Mouse (Mus musculus) C2C12 (cell line): Measurements from ENCODE around the gene Timp2. TPM values are rescaled to one million over a fixed set of nuclear protein-coding genes. Genes with fewer than 3 reads are reported as not detected.

Experiments
- H3K27me3 ChIP-seq: one replicate; pipeline ENCODE4 v1.6.1; 2011; ENCODE audit not compliant: control insufficient read depth, insufficient read depth, insufficient read length
- H3K36me3 ChIP-seq: one replicate; pipeline ENCODE4 v1.6.1; 2011; ENCODE audit not compliant: control insufficient read depth, insufficient read depth
- H3K4me3 ChIP-seq: one replicate; pipeline ENCODE4 v1.5.1; 2011; ENCODE audit warnings: mild to moderate bottlenecking, control low read depth; ENCODE audit not compliant: poor library complexity, insufficient read depth, severe bottlenecking
- H3K79me2 ChIP-seq: one replicate; pipeline ENCODE4 v1.6.1; 2011; ENCODE audit not compliant: control insufficient read depth, insufficient read depth
- H3K79me3 ChIP-seq: one replicate; pipeline ENCODE4 v1.6.1; 2011; ENCODE audit warnings: low read depth, control low read depth
- H3ac ChIP-seq: one replicate; pipeline ENCODE3; 2011; ENCODE audit warnings: low read depth; ENCODE audit not compliant: control insufficient read depth, insufficient read length
- CEBPB ChIP-seq: IDR thresholded peaks from one replicate; pipeline ENCODE4 v1.6.1; 2011; ENCODE audit warnings: low read depth, mild to moderate bottlenecking, control low read depth, moderate library complexity
- CTCF ChIP-seq: IDR thresholded peaks from one replicate; pipeline ENCODE4 v1.5.1; 2011; ENCODE audit not compliant: control insufficient read depth, insufficient read depth, insufficient read length
- FOSL1 ChIP-seq: IDR thresholded peaks from one replicate; pipeline ENCODE4 v1.8.0; 2011; ENCODE audit warnings: mild to moderate bottlenecking, low read length; ENCODE audit not compliant: poor library complexity, insufficient read depth, severe bottlenecking
- MAX ChIP-seq: IDR thresholded peaks from one replicate; pipeline ENCODE4 v1.6.1; 2011; ENCODE audit warnings: mild to moderate bottlenecking, control low read depth
- MYOD1 ChIP-seq: IDR thresholded peaks from one replicate; pipeline ENCODE4 v1.6.1; 2011; ENCODE audit warnings: low read depth; ENCODE audit not compliant: control insufficient read depth, insufficient read length
- MYOG ChIP-seq: IDR thresholded peaks from one replicate; pipeline ENCODE4 v1.6.1; 2011; ENCODE audit not compliant: control insufficient read depth, insufficient read length; ENCODE audit errors: extremely low read depth
- USF1 ChIP-seq: IDR thresholded peaks from one replicate; pipeline ENCODE4 v1.6.1; 2011; ENCODE audit warnings: low read depth, mild to moderate bottlenecking, control low read depth, moderate library complexity
- polyA plus RNA-seq: library from polyadenylated mRNA; unstranded; fragments of >200 nt; fragmentation: generic; extraction: Trizol; gene quantifications from one replicate; pipeline ENCODE4 v1.2.1, GENCODE M21; 2012; ENCODE audit warnings: missing spikeins

The Timp2 gene
- polyA plus RNA-seq, 1 experiment: 372 TPM

DNA sequence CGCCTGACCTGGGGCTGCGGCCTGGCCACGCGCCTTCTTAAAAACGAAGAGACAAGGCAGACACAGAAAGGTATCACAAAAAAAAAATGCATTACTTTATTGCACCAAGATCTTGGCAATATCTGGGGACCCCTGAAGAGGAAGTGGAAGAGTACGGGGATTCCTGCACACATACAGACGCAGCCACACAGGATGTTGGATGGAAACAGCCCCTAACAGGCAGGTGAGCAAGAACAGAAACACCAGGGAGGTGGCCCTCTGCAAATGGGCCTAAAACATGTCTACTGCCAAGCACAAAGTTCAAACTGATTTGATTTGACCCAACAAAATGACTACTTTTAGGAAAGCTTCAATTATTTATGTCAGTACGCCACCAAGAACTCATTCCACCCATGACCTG lies 96.0 kb downstream of the Timp2 start:
- Histone ChIP-seq H3K79me3 (no peaks in the 10 kb centered on the region), H3ac (no peak overlapping the region), H3K79me2 (no peaks in the 10 kb centered on the region), H3K27me3 (no peaks in the 10 kb centered on the region), H3K36me3 (peaks cover 87% of the 10 kb centered on the region), H3K4me3 (no peak overlapping the region)
- TF ChIP-seq MYOD1: no peak

DNA sequence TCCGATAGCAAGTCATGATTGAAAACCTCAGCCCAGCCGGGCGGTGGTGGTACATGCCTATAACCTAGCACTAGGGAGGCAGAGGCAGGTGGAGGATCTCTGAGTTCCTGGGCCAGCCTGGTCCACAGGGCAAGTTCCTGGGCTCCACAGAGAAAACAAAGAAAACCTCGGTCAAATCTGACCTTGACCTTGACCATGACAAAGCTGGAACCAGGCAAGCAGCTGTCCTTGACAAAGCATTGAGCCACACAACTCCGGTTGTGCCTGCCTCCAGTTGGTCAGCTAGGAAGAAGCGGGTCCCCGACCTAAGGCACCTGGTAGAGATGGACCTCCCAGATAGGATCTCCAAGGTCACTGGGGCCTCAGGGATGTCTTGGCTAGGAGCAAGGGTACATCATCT lies 99.2 kb downstream of the Timp2 start:
- Histone ChIP-seq H3K27me3 (no peaks in the 10 kb centered on the region), H3ac (no peak overlapping the region), H3K79me2 (no peaks in the 10 kb centered on the region), H3K4me3 (no peak overlapping the region), H3K36me3 (peaks cover 55% of the 10 kb centered on the region), H3K79me3 (no peaks in the 10 kb centered on the region)
- no peak for TF ChIP-seq USF1
- TF ChIP-seq MAX: no peak
- TF ChIP-seq CEBPB: no peak
- TF ChIP-seq FOSL1: no peak
- no peak for TF ChIP-seq MYOG

DNA sequence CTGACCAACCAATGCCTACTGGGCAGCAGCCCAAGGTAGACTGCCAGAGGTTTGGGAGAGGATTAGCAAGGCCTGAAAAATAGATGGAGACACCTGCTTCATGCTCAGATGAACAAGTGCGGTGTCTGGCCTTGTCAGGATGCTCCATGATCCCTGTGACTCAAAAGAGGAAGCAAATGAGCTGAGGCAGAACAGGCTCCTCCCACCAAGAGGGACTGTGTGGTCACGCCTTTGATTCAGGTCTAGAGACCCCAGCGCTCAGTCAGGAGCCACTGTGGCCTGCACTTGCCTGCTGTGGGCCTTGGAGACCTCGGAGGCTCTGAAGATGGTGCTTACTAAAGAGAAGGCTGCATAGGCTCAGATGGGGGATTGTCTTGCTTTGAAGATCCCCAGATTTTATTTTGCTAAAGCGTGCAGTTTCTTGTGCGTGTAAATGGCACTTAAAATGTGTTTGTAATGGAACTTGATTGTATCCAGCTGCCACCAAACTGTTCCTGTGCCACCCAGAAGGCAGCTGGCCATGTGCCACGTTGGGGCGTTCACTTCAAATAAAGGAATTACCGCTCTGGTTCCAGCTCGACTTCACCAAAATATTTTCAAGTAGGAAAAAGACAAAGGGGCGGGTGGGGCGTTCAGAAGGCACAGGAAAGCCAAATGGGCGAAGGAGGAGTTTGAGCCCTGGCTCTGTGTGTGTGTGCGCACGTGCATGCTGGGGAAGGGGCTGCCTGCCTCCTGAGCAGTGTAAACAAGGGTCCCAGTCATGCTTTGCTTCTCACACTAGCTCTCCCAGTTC lies 101.2 kb downstream of the Timp2 start:
- Histone ChIP-seq H3K4me3 (no peak overlapping the region), H3ac (no peak overlapping the region), H3K36me3 (peaks cover 35% of the 10 kb centered on the region), H3K79me3 (no peaks in the 10 kb centered on the region), H3K27me3 (no peaks in the 10 kb centered on the region), H3K79me2 (no peaks in the 10 kb centered on the region)
- TF ChIP-seq MYOD1: no peak
- TF ChIP-seq CEBPB: no peak
- no peak for TF ChIP-seq FOSL1
- no peak for TF ChIP-seq CTCF
- no peak for TF ChIP-seq MYOG
- TF ChIP-seq MAX: no peak
- no peak for TF ChIP-seq USF1

DNA sequence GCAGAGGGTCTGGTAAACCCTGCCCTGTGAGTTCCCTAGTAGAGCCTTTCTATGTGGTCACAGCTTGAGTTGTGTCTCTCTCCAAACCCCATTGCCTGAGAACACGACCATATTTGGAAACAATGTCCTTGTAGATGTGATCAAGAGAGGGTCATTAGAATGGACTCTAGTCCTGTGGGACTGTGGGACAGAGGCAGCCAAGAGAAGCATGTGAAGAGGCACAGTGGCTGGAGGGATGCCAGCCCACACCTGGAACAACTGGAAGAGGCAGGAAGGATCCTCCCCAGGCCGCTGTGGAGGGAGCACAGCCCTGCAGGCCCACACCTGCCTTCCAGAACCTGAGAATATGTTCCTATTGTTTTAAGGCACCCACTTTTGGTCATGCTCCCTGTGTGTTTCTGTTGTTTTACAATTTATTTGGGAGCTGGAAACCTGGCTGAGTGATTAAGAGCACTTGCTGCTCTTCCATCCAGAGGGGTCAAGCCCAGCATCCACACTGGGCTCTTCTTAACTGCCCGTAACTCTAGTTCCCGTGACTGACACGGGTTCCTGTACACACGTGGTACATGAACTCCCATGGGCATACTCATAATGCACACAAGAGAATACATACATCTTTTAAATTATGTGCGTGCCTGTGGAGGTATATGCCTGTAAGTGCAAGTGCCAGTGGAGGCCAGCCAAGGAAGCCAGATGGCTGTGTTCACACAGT lies 101.9 kb downstream of the Timp2 start:
- no peak for TF ChIP-seq MAX
- TF ChIP-seq CEBPB: no peak
- TF ChIP-seq CTCF: no peak
- no peak for TF ChIP-seq FOSL1
- no peak for TF ChIP-seq USF1
- no peak for TF ChIP-seq MYOG
- no peak for TF ChIP-seq MYOD1

More for the DNA sequence above, 101.9 kb downstream of the Timp2 start:
- Histone ChIP-seq H3K27me3 (no peaks in the 10 kb centered on the region), H3K36me3 (peaks cover 27% of the 10 kb centered on the region), H3K4me3 (no peak overlapping the region), H3ac (no peak overlapping the region), H3K79me3 (no peaks in the 10 kb centered on the region), H3K79me2 (no peaks in the 10 kb centered on the region)

Other genes with a start within 250 kb of the Timp2 start
- 0.13 TPM for gene Dnah17, start 225.1 kb downstream of the Timp2 start, polyA plus RNA-seq
- 7.9 TPM for gene Cyth1, start 107.1 kb downstream of the Timp2 start, polyA plus RNA-seq
- gene Usp36, start 65.5 kb downstream of the Timp2 start, polyA plus RNA-seq: 14.8 TPM
- 1.4 TPM for gene Cep295nl, start 13.2 kb downstream of the Timp2 start, polyA plus RNA-seq
- gene Lgals3bp, start 46.4 kb upstream of the Timp2 start, polyA plus RNA-seq: 6.6 TPM
- gene Cant1, start 63.3 kb upstream of the Timp2 start, polyA plus RNA-seq: 29.7 TPM
- gene C1qtnf1, start 72.5 kb upstream of the Timp2 start, polyA plus RNA-seq: 2.0 TPM
- gene Engase, start 121.1 kb upstream of the Timp2 start, polyA plus RNA-seq: 2.1 TPM